Mouse (Mus musculus) cerebellum, adult 2 months (tissue): Measurements from ENCODE around the gene Colgalt2.

Experiments used
- CTCF ChIP-seq: fragments of 200-500 bp; IDR thresholded peaks from 2 replicates; pipeline ENCODE4 v1.5.1; 2011; ENCODE audit warnings: low read depth, mild to moderate bottlenecking, control low read depth, low read length, moderate library complexity, borderline replicate concordance; ENCODE audit not compliant: insufficient read depth
- POLR2A ChIP-seq: fragments of 200-500 bp; IDR thresholded peaks from 2 replicates; pipeline ENCODE4 v1.6.1; 2011; ENCODE audit warnings: low read length, control low read depth, borderline replicate concordance; ENCODE audit not compliant: insufficient read depth

- TF ChIP-seq CTCF (no peak), POLR2A (no peak)
Observed at GRCm38 (mm10) chr1:152457596-152457995, 58.0 kb downstream of the Colgalt2 start.
